Mouse (Mus musculus) brain, embryonic 14.5 days (tissue): ENCODE results near the gene Eif6.

Experiments used
- CTCF ChIP-seq: fragments of 200-500 bp; IDR thresholded peaks from 2 replicates; pipeline ENCODE4 v1.5.1; 2012; ENCODE audit warnings: inconsistent platforms, mild to moderate bottlenecking, moderate library complexity, borderline replicate concordance; ENCODE audit not compliant: insufficient read depth, insufficient read length; ENCODE audit errors: extremely low read depth
- POLR2A ChIP-seq: fragments of 200-500 bp; IDR thresholded peaks from 2 replicates; pipeline ENCODE4 v1.6.1; 2012; ENCODE audit warnings: mild to moderate bottlenecking, inconsistent platforms, borderline replicate concordance; ENCODE audit not compliant: poor library complexity, insufficient read depth, insufficient read length, severe bottlenecking; ENCODE audit errors: extremely low read depth

DNA sequence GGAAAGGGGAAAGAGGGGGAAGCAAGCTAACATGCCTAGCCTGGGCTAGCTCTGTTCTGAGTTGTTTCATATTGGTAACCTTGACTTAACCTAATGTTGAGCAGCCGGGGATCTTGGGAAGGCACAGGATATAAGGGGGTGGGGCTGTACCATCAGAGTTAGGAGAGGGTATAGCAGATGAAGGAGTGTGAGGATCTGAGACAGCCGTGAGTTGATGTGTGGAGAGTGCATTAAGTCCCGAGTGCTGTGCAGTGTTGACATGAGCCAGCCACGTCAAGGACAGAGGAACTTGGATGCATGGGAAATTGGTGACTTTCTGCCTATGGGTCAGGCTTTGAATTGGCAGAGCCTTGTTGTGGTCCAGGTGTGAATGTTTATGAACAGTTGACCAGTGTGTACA is 14.1 kb downstream of the Eif6 start:
- no peak for TF ChIP-seq CTCF
- TF ChIP-seq POLR2A: no peak
